Mouse (Mus musculus): ENCODE measurements around the gene Mc1r. TPM values are rescaled to one million over a fixed set of nuclear protein-coding genes. Genes with fewer than 3 reads are reported as not detected.

Gene Mc1r
- polyA plus RNA-seq (2012; rRNA removed), result 0.02 and 0.15 TPM in 2 replicates

DNA sequence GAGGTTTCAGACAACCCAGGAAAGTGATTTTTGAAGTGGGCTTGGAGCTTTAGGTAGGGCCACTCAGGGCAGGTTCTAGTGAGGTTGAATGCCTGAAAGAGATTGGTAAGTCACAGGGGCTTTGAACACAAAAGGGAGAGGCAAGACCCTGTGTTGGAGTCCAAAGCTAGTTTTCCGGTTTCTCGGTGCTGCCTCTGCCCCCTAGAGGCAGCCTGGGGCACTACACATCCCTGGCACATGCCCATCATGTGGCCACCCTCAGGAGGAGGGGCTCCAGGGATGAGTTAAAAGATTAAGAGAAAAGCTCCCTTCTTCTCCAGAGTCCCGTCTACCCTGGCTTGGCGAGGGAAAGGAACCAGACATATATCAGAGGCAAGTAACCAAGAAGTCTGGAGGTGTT is at the start of gene Mc1r:
Gene Mc1r (plus strand): TSS at position 322 of the 400 bp plus-strand sequence.
- peaks cover 6% of the 10 kb centered on the region for H3K4me1 ChIP-seq (ENCODE audit: control insufficient read depth, insufficient read depth, low read length)
- no peaks in the 10 kb centered on the region for H3K27me3 ChIP-seq (ENCODE audit: control insufficient read depth, insufficient read depth, low read length)
- H3K4me3 ChIP-seq (ENCODE audit: control insufficient read depth, low read depth, low read length), result no peak within 1 kb of the TSS
- no peaks in the 10 kb centered on the region for H3K36me3 ChIP-seq (ENCODE audit: control insufficient read depth, insufficient read depth, low read length)
- H3K27ac ChIP-seq (ENCODE audit: control insufficient read depth, insufficient read depth, low read depth, low read length), result no peak within 1 kb of the TSS
- peak; percentile 92 for TF ChIP-seq CTCF (IDR thresholded peaks at IDR 0.05; ENCODE audit: control insufficient read depth, insufficient read depth, insufficient replicate concordance, low read depth, low read length)
- no peak for TF ChIP-seq POLR2A (IDR thresholded peaks at IDR 0.05; ENCODE audit: control insufficient read depth, low read depth, low read length)

DNA sequence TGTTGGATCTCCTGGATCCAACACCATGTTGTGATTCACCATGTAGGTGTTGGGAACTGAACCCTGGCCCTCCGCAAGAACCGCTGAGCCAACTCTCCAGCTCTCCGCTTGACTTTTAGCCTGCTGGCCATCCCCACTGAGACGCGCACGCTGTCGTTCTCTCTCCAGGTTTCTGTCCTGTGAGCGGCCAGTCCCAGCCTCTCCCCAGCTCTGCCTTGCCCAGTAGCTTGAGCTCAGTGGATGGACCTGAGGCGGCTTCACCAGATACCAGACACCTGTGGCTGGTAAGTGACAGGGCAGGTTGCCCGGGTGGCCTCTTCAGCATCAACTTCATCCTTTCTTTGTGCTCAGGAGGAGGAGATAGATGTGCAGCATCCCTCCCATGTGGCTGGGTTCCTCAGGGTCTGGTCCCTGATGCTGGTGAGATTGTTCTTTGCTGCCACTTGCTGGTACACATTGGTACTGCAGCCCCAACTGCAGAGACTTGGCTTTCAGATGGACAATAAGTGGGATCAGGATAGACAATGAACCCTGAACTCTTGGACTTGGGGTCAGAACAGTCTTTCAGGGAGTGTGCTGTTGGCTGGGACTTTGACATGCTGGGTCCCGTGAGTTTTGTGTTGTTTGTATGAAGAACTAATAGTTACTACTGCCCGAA is 45.7 kb upstream of the Mc1r start:
- H3K4me3 ChIP-seq (ENCODE audit: control insufficient read depth, low read depth, low read length), result no peak overlapping the region
- H3K4me1 ChIP-seq (ENCODE audit: control insufficient read depth, insufficient read depth, low read length), result no peaks in the 10 kb centered on the region
- no peaks in the 10 kb centered on the region; the same call in 1 of the 2 replicates for H3K36me3 ChIP-seq (ENCODE audit: control insufficient read depth, insufficient read depth, low read length)
- H3K27me3 ChIP-seq (ENCODE audit: control insufficient read depth, insufficient read depth, low read length), result no peaks in the 10 kb centered on the region
- TF ChIP-seq CTCF (IDR thresholded peaks at IDR 0.05; ENCODE audit: control insufficient read depth, insufficient read depth, insufficient replicate concordance, low read depth, low read length), result peak; percentile 87; the same call in 1 of the 2 replicates
- no peak for TF ChIP-seq POLR2A (IDR thresholded peaks at IDR 0.05; ENCODE audit: control insufficient read depth, low read depth, low read length)
- H3K27ac ChIP-seq (ENCODE audit: control insufficient read depth, insufficient read depth, low read depth, low read length), result no peak overlapping the region

DNA sequence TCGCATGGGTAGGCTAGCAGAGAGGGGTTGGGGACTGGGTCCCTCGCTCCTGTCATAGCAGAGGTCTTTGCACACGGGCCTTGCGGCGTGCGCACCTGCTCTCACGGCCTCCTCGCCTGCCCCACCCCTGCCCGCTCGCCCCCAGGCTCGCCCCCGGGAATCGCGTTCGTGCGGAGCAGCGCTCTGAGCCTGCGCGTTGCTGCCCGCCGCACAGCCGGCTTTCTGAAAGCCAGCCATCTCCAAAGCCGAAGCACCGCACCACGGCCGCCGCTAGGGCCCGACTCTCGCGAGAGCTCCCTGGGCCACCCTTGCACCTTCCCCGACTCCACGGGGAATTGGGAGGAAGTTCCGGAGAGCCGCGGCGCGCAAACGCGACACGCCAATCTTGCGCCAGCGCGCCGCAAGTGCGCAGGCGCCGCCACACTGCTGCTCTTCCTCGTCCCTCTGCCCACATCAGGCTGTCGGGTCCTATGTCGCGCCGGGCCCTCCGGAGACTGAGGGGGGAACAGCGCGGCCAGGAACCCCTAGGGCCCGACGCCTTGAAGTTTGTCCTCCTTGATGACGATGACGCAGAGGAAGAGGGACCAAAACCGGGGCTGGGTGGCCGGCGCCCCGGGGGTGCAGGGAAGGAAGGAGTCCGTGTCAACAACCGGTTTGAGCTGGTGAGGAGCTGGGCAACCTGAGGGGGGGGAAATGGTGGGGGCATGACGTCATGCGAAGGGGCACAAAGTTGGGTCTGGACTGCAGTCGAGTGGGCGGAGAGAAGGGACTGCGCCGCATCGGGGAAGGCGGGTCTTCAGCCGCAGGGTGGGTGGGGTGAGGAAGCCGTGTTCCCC is 33.3 kb upstream of the Mc1r start, which contains the start of gene Tcf25:
Gene Tcf25 (plus strand): TSS at position 351 of the 836 bp plus-strand sequence.
- H3K4me3 ChIP-seq (ENCODE audit: control insufficient read depth, low read depth, low read length), result peak within 1 kb of the TSS; percentile 87
- H3K27me3 ChIP-seq (ENCODE audit: control insufficient read depth, insufficient read depth, low read length), result no peaks in the 10 kb centered on the region
- peaks cover 8% of the 10 kb centered on the region for H3K4me1 ChIP-seq (ENCODE audit: control insufficient read depth, insufficient read depth, low read length)
- no peaks in the 10 kb centered on the region for H3K36me3 ChIP-seq (ENCODE audit: control insufficient read depth, insufficient read depth, low read length)
- TF ChIP-seq POLR2A (IDR thresholded peaks at IDR 0.05; ENCODE audit: control insufficient read depth, low read depth, low read length), result peak; percentile 83
- peak; percentile 27; the same call in 1 of the 2 replicates for TF ChIP-seq CTCF (IDR thresholded peaks at IDR 0.05; ENCODE audit: control insufficient read depth, insufficient read depth, insufficient replicate concordance, low read depth, low read length)
- peak within 1 kb of the TSS; percentile 85 for H3K27ac ChIP-seq (ENCODE audit: control insufficient read depth, insufficient read depth, low read depth, low read length)

DNA sequence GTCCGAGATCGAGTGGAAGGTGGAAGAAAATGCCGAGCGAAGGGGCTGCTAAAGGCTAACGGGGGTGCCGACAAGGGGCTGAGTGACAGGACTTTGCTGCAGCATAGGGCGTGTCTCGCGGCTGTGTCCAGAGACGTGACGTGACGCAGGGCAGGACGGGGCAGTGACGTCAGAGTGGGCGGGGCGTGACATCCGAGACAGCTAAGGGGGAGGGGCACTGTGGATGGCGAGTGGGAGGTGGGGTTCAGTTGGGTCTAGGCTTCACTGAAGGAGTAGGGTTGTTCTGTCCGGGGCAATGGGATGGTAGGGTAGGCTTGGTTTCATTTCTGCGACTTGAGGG is 32.7 kb upstream of the Mc1r start:
- Histone ChIP-seq H3K4me3 (ENCODE audit: control insufficient read depth, low read depth, low read length) (peak overlapping the region; percentile 87), H3K27me3 (ENCODE audit: control insufficient read depth, insufficient read depth, low read length) (no peaks in the 10 kb centered on the region), H3K27ac (ENCODE audit: control insufficient read depth, insufficient read depth, low read depth, low read length) (peak overlapping the region; percentile 37; the same call in 1 of the 2 replicates), H3K36me3 (ENCODE audit: control insufficient read depth, insufficient read depth, low read length) (no peaks in the 10 kb centered on the region), H3K4me1 (ENCODE audit: control insufficient read depth, insufficient read depth, low read length) (peaks cover 8% of the 10 kb centered on the region)
- TF ChIP-seq CTCF (IDR thresholded peaks at IDR 0.05; ENCODE audit: control insufficient read depth, insufficient read depth, insufficient replicate concordance, low read depth, low read length) (no peak), POLR2A (IDR thresholded peaks at IDR 0.05; ENCODE audit: control insufficient read depth, low read depth, low read length) (peak; percentile 69; the same call in 1 of the 2 replicates)

DNA sequence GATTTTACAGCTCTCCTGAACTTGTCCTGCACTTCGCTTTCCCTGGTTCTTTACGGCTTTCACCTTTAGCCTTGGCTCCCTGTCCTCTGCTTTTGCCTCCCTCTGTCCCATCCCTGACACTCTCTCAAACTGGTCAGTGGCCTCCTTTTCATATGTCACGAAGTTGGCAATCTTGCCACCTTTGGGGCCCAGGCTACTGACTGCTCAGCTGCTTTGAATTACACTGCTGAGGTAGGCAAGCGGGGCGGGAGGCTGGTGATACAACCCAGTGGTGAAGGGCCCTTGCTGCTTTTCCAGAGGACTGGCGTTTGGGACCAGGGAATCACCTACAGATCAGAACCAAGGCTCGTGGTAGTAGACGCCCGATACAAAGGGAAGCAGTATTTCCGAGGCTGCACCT is 31.2 kb upstream of the Mc1r start:
- Histone ChIP-seq H3K27me3 (ENCODE audit: control insufficient read depth, insufficient read depth, low read length) (no peaks in the 10 kb centered on the region), H3K27ac (ENCODE audit: control insufficient read depth, insufficient read depth, low read depth, low read length) (no peak overlapping the region), H3K36me3 (ENCODE audit: control insufficient read depth, insufficient read depth, low read length) (no peaks in the 10 kb centered on the region), H3K4me3 (ENCODE audit: control insufficient read depth, low read depth, low read length) (no peak overlapping the region), H3K4me1 (ENCODE audit: control insufficient read depth, insufficient read depth, low read length) (peaks cover 8% of the 10 kb centered on the region)
- TF ChIP-seq POLR2A (IDR thresholded peaks at IDR 0.05; ENCODE audit: control insufficient read depth, low read depth, low read length) (no peak), CTCF (IDR thresholded peaks at IDR 0.05; ENCODE audit: control insufficient read depth, insufficient read depth, insufficient replicate concordance, low read depth, low read length) (no peak)

DNA sequence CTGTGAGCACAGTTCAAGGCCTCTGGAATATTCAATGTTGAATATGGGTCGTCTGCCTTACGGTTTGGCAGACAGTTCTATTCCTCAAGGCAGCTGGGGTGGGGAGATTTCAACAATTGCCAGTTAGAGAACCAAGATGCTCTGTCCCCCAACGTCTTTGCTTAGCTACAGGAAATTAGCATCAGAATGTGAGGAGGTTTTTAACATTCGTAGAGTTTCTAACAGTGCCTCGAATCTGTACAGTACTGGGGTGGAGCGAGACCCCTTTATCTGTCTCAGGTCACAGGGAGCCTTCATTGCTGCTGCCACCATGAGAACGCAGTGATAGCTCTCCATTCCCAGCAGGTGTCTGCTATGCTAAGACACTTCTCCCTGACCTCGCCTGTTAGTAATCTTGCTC is 30.8 kb upstream of the Mc1r start:
- H3K27ac ChIP-seq (ENCODE audit: control insufficient read depth, insufficient read depth, low read depth, low read length), result no peak overlapping the region
- TF ChIP-seq CTCF (IDR thresholded peaks at IDR 0.05; ENCODE audit: control insufficient read depth, insufficient read depth, insufficient replicate concordance, low read depth, low read length) (no peak), POLR2A (IDR thresholded peaks at IDR 0.05; ENCODE audit: control insufficient read depth, low read depth, low read length) (no peak)

DNA sequence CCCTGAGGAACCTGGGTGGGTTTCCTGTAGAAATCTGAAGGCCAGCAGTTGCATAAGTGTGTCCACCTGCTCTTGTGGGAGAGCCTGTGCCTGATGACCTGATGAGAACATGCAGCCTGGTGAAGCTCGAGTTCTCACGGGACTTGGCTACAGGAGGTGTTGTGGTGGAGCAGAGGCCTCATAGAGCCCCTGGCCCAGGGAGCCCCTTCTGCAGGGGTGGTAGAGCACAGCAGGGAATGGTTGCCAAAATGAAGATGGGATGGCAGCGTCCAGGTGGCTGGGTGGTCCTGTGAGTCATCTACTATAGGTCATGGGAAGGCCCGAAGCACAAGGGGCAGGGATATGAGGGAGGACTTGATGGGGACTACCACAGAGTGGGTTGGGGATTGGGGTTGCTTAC is 25.2 kb upstream of the Mc1r start:
- no peaks in the 10 kb centered on the region for H3K27me3 ChIP-seq (ENCODE audit: control insufficient read depth, insufficient read depth, low read length)
- H3K4me1 ChIP-seq (ENCODE audit: control insufficient read depth, insufficient read depth, low read length), result no peaks in the 10 kb centered on the region
- TF ChIP-seq CTCF (IDR thresholded peaks at IDR 0.05; ENCODE audit: control insufficient read depth, insufficient read depth, insufficient replicate concordance, low read depth, low read length) (no peak), POLR2A (IDR thresholded peaks at IDR 0.05; ENCODE audit: control insufficient read depth, low read depth, low read length) (no peak)
- no peaks in the 10 kb centered on the region for H3K36me3 ChIP-seq (ENCODE audit: control insufficient read depth, insufficient read depth, low read length)
- H3K27ac ChIP-seq (ENCODE audit: control insufficient read depth, insufficient read depth, low read depth, low read length), result no peak overlapping the region
- no peak overlapping the region for H3K4me3 ChIP-seq (ENCODE audit: control insufficient read depth, low read depth, low read length)

More for the DNA sequence above, 30.8 kb upstream of the Mc1r start:
- no peaks in the 10 kb centered on the region for H3K27me3 ChIP-seq (ENCODE audit: control insufficient read depth, insufficient read depth, low read length)
- peaks cover 8% of the 10 kb centered on the region for H3K4me1 ChIP-seq (ENCODE audit: control insufficient read depth, insufficient read depth, low read length)
- no peak overlapping the region for H3K4me3 ChIP-seq (ENCODE audit: control insufficient read depth, low read depth, low read length)
- H3K36me3 ChIP-seq (ENCODE audit: control insufficient read depth, insufficient read depth, low read length), result no peaks in the 10 kb centered on the region

Data from testis, adult 2 months (tissue).